Mouse (Mus musculus) E14TG2a.4 (cell line): ENCODE measurements around the gene Kiz.

Experiments
- CTCF ChIP-seq: conservative IDR thresholded peaks from 2 replicates; pipeline ENCODE4 v1.5.1; 2014; ENCODE audit warnings: low read length
- POU5F1 ChIP-seq: IDR thresholded peaks from 2 replicates; pipeline ENCODE4 v1.6.1; 2014; ENCODE audit warnings: low read length, borderline replicate concordance

DNA sequence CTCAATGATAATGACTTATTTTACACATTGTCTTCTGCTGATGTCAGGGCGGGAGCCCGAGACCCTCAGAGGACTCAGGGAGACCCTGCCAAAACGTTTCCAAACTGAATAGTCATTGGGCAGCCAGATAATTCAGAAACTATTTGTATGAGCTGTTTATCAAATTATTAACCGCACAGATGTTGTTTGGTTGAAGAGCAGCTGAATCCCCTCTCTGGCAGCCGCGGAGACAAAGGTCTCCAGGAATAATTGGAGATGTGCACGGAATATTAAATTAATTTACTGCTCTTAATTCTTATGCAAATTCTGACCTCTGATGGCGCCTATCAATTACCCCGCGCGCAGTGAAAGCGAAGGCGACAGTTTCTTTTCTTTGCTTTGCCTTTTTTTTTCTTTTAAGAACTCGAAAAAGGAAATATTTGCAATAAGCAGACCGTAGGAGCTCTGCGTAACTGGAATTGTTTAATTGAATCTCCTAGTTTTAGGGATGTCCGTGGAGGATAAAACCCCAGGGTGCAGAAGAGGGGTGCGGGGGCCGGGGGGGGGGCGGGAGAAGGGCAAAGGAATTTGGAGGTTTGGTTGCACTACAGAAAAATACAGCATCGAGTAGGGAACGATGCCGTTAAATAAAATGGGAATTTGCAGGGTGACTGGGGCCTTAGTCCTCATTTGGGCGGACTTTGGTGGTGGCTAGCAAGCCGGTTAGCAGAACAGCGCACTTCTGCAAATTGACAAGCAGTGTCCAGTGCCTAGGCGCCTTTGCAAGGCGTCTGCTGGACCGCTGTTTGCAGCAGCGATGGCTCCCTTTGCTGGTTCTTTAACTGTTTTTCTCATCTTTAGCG is 22.2 kb upstream of the Kiz start:
- TF ChIP-seq CTCF (no peak), POU5F1 (no peak)
